Mouse (Mus musculus) small intestine, adult 2 months (tissue): ENCODE measurements around the gene Cep170b.

Experiments used
- CTCF ChIP-seq: fragments of 200-500 bp; IDR thresholded peaks from 2 replicates; pipeline ENCODE4 v1.5.1; 2012; ENCODE audit warnings: low read depth, mild to moderate bottlenecking, control low read depth, inconsistent platforms, low read length, moderate library complexity, mixed read lengths; ENCODE audit not compliant: insufficient replicate concordance, insufficient read length; ENCODE audit errors: extremely low read depth
- POLR2A ChIP-seq: fragments of 200-500 bp; IDR thresholded peaks from 2 replicates; pipeline ENCODE4 v1.6.1; 2012; ENCODE audit warnings: low read depth, mild to moderate bottlenecking, control low read depth, inconsistent platforms, low read length, moderate library complexity

GRCm38 (mm10) chr12:112744891-112745580 lies 24.8 kb downstream of the Cep170b start:
- TF ChIP-seq CTCF: no peak
- no peak for TF ChIP-seq POLR2A
